Mouse (Mus musculus): Measurements from ENCODE around the gene Mgat4d.
"Not testable (repeated sequence)": the region's sequence is repeated elsewhere in the genome, so short reads cannot be mapped to it uniquely, and the experiment has no call there.

Mgat4d gene

GRCm38 (mm10) chr8:83348263-83348662 is at the start of gene Mgat4d:
TSS of gene Mgat4d (plus strand) at chr8:83348471.
- no peak for DNase-seq (ENCODE audit: low spot score)

- no peak for DNase-seq (ENCODE audit: low spot score)
Observed at GRCm38 (mm10) chr8:83300135-83300534, 48.1 kb upstream of the Mgat4d start.

- no peak for DNase-seq (ENCODE audit: low spot score)
Observed at GRCm38 (mm10) chr8:83304946-83305345, 43.3 kb upstream of the Mgat4d start.

- DNase-seq (ENCODE audit: low spot score), result no peak
Observed at GRCm38 (mm10) chr8:83309836-83310235, 38.4 kb upstream of the Mgat4d start.

GRCm38 (mm10) chr8:83315084-83315483 is 33.2 kb upstream of the Mgat4d start:
- not testable (repeated sequence) for DNase-seq (ENCODE audit: low spot score)

GRCm38 (mm10) chr8:83315691-83316090 is 32.6 kb upstream of the Mgat4d start:
- no peak for DNase-seq (ENCODE audit: low spot score)

- no peak for DNase-seq (ENCODE audit: low spot score)
Observed at GRCm38 (mm10) chr8:83320543-83320942, 27.7 kb upstream of the Mgat4d start.

- DNase-seq (ENCODE audit: low spot score), result no peak
Observed at GRCm38 (mm10) chr8:83322374-83322773, 25.9 kb upstream of the Mgat4d start.

GRCm38 (mm10) chr8:83323056-83323455 is 25.2 kb upstream of the Mgat4d start:
- no peak for DNase-seq (ENCODE audit: low spot score)

- no peak for DNase-seq (ENCODE audit: low spot score)
Observed at GRCm38 (mm10) chr8:83327889-83328288, 20.4 kb upstream of the Mgat4d start.

- no peak for DNase-seq (ENCODE audit: low spot score)
Observed at GRCm38 (mm10) chr8:83331567-83331898, 16.7 kb upstream of the Mgat4d start.

GRCm38 (mm10) chr8:83331899-83332697 is 16.2 kb upstream of the Mgat4d start, which contains the start of gene Elmod2:
TSS of gene Elmod2 (minus strand) at chr8:83332486.
- DNase-seq (ENCODE audit: low spot score), result peak; percentile 98

GRCm38 (mm10) chr8:83332864-83333263 is 15.4 kb upstream of the Mgat4d start:
- DNase-seq (ENCODE audit: low spot score), result no peak

- no peak for DNase-seq (ENCODE audit: low spot score)
Observed at GRCm38 (mm10) chr8:83342076-83342475, 6.2 kb upstream of the Mgat4d start.

GRCm38 (mm10) chr8:83342693-83343092 is 5.6 kb upstream of the Mgat4d start:
- no peak for DNase-seq (ENCODE audit: low spot score)

GRCm38 (mm10) chr8:83351315-83351714 is 3.0 kb downstream of the Mgat4d start:
- no peak for DNase-seq (ENCODE audit: low spot score)

GRCm38 (mm10) chr8:83363156-83363769 is 15.0 kb downstream of the Mgat4d start:
- DNase-seq (ENCODE audit: low spot score), result peak; percentile 4

GRCm38 (mm10) chr8:83377231-83377630 is 29.0 kb downstream of the Mgat4d start:
- DNase-seq (ENCODE audit: low spot score), result no peak

- DNase-seq (ENCODE audit: low spot score), result no peak
Observed at GRCm38 (mm10) chr8:83380141-83380540, 31.9 kb downstream of the Mgat4d start.

GRCm38 (mm10) chr8:83381016-83381415 is 32.7 kb downstream of the Mgat4d start:
- no peak for DNase-seq (ENCODE audit: low spot score)

- DNase-seq (ENCODE audit: low spot score), result no peak
Observed at GRCm38 (mm10) chr8:83382850-83383249, 34.6 kb downstream of the Mgat4d start.

GRCm38 (mm10) chr8:83389316-83390005 is 41.2 kb downstream of the Mgat4d start, which contains the start of gene Clgn:
TSS of gene Clgn (plus strand) at chr8:83389867.
- peak; percentile 28 for DNase-seq (ENCODE audit: low spot score)
